Mouse (Mus musculus) skeletal muscle tissue, adult 2 months (tissue): ENCODE measurements around the gene Ccdc162.

Source experiments
- DNase-seq: peaks from one replicate; pipeline ENCODE4 v3.0.0-alpha.2; 2012; ENCODE audit warnings: low read depth, low spot score

Gene Ccdc162

GRCm38 (mm10) chr10:41716029-41716897 lies at the start of gene Ccdc162:
Ccdc162 (minus strand) TSS chr10:41716634.
- no peak for DNase-seq

- no peak for DNase-seq
Observed at GRCm38 (mm10) chr10:41765586-41765985, 49.2 kb upstream of the Ccdc162 start.

- no peak for DNase-seq
Observed at GRCm38 (mm10) chr10:41763741-41764385, 47.4 kb upstream of the Ccdc162 start.

- no peak for DNase-seq
Observed at GRCm38 (mm10) chr10:41760866-41761265, 44.4 kb upstream of the Ccdc162 start.

GRCm38 (mm10) chr10:41758041-41758440 lies 41.6 kb upstream of the Ccdc162 start:
- DNase-seq: no peak

GRCm38 (mm10) chr10:41757226-41757625 lies 40.8 kb upstream of the Ccdc162 start:
- no peak for DNase-seq

GRCm38 (mm10) chr10:41751867-41752480 lies 35.5 kb upstream of the Ccdc162 start:
- no peak for DNase-seq

GRCm38 (mm10) chr10:41749306-41749705 lies 32.9 kb upstream of the Ccdc162 start:
- no peak for DNase-seq

- no peak for DNase-seq
Observed at GRCm38 (mm10) chr10:41746554-41746953, 30.1 kb upstream of the Ccdc162 start.

- no peak for DNase-seq
Observed at GRCm38 (mm10) chr10:41744006-41744405, 27.6 kb upstream of the Ccdc162 start.

- DNase-seq: no peak
Observed at GRCm38 (mm10) chr10:41740221-41740620, 23.8 kb upstream of the Ccdc162 start.

- no peak for DNase-seq
Observed at GRCm38 (mm10) chr10:41737245-41737644, 20.8 kb upstream of the Ccdc162 start.

GRCm38 (mm10) chr10:41735398-41735797 lies 19.0 kb upstream of the Ccdc162 start:
- no peak for DNase-seq

GRCm38 (mm10) chr10:41733214-41733613 lies 16.8 kb upstream of the Ccdc162 start:
- DNase-seq: no peak

- DNase-seq: peak; percentile 41
Observed at GRCm38 (mm10) chr10:41731932-41732331, 15.5 kb upstream of the Ccdc162 start.

GRCm38 (mm10) chr10:41730746-41731145 lies 14.3 kb upstream of the Ccdc162 start:
- DNase-seq: no peak

- no peak for DNase-seq
Observed at GRCm38 (mm10) chr10:41726215-41726614, 9.8 kb upstream of the Ccdc162 start.

- DNase-seq: no peak
Observed at GRCm38 (mm10) chr10:41719587-41719986, 3.2 kb upstream of the Ccdc162 start.

- DNase-seq: no peak
Observed at GRCm38 (mm10) chr10:41715557-41715956, 877 bp downstream of the Ccdc162 start.

- DNase-seq: no peak
Observed at GRCm38 (mm10) chr10:41711467-41711866, 5.0 kb downstream of the Ccdc162 start.

GRCm38 (mm10) chr10:41710773-41711172 lies 5.7 kb downstream of the Ccdc162 start:
- DNase-seq: no peak

GRCm38 (mm10) chr10:41709341-41709740 lies 7.1 kb downstream of the Ccdc162 start:
- DNase-seq: no peak
